Mouse (Mus musculus) cerebellum, adult 11-12 months (tissue): ENCODE data around the gene Olfr871.
"Not testable (repeated sequence)": the region's sequence is repeated elsewhere in the genome, so short reads cannot be mapped to it uniquely, and the experiment has no call there.

ENCODE experiments used
- DNase-seq: peaks from one replicate; pipeline ENCODE4 v3.0.0; 2022

The Olfr871 gene

DNA sequence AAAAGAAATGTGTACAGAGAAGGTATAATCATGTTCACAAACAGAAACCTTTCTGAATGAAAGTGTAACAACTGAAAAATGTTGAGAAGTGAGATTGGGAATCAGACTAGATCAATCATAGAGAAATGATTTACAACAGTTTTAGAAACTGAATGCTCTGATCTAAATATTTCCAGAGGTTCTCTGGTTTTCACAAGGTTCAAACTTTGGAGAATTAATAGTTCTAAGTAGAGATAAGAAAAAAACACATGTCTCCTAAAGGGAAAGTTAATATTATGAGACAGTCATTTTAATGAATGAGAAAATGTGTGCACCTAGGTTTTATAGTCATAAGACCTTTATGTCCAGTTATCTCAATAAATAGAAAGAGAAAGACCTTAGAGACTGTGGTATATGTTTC, at the start of gene Olfr871:
TSS of gene Olfr871 (plus strand) at position 301 of the 400 bp plus-strand sequence.
- no peak for DNase-seq

GRCm38 (mm10) chr9:20173957-20174356, 38.0 kb upstream of the Olfr871 start, which contains the start of gene Olfr870:
Gene Olfr870 (minus strand): TSS chr9:20174057.
- no peak for DNase-seq

DNA sequence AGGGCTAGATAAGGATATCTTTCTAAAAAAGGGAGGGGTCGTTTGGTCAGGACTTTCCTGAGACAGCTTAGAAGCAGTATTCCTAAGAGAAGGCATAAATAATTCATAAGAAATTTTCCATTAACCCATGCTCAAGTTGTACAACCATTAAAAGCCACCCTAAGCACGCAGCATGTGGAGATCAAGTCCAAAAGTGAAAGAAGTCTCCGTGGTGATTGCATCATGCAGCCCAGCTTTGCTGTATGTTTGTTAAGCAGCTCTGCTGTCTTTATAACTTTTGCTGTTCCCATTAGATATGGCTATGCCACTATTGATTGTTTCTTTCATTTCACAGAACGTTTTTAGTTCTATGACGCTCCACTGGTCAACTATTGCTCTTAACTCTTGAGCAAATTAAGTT, 32.5 kb upstream of the Olfr871 start:
- DNase-seq = no peak

GRCm38 (mm10) chr9:20202131-20202530, 9.9 kb upstream of the Olfr871 start:
- DNase-seq = no peak

DNA sequence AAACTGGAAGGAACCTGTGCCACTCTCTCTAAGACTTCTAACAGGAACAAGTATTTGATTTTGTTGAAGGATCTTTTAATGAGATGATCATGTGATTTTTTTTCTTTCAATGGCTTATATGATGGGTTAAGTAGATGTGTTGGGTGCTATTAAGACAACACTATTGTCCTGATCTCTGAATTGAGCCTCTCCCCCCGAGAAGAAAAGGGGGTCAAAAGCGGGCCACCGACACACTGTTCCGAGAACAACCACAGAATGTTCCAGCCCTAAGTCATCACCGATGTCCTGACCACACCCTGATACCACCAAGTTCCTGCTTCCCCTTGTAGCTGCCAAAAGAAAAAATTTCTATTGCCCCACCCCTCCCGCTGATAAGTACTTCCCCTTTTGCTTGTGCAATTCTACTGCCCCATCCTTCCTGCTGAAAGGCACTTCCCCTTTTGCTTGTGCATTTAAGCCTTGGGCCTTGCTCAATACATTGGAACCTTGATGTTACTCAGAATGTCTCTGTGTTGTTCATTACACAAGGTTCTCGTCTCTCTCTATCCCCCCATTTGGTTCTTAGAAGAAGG, 8.5 kb upstream of the Olfr871 start:
- DNase-seq = not testable (repeated sequence)

GRCm38 (mm10) chr9:20210812-20211211, 1.2 kb upstream of the Olfr871 start:
- DNase-seq = no peak

DNA sequence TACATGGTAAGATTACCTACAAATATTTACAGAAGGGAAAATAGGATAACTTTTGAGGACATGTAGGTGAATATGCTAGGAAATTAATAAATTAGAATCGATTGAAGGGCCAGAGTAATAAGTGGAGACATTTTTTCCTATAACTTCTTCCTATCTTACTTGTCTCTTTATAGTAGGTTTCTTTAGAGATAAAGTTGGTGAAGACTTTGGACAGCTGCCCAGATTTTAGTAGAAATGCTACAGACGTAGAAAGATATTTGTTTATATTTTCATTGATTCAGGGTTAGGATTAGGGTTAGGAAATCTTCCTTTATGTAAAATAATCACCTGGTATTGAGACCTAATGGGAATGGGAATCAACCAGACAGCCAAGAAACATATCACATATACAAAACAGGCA, 530 bp upstream of the Olfr871 start:
- DNase-seq = no peak

DNA sequence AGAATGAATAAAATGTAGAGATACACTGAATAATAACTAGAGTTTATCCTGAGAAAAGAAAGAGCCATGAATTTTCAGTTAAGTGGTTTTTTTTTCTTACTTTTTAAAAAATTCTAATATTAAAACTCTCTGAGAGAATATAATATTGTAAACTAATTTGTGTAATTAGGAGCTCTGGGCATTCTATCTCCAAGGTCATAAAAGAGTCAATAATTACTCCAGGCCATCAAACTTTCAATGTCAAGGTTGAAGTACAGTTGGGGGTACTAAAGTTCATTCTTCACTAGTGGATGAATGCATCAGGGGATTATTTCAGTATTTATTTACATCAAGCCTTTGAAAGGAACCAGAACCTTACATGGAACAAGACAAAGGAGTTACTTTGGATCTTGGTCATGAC, 24.8 kb downstream of the Olfr871 start, which contains the start of gene Olfr872:
TSS of gene Olfr872 (plus strand) at position 301 of the 400 bp plus-strand sequence.
- DNase-seq = no peak

GRCm38 (mm10) chr9:20237378-20237777, 25.4 kb downstream of the Olfr871 start:
- no peak for DNase-seq
